Mouse (Mus musculus) testis, adult 2 months (tissue): ENCODE measurements around the gene Timm8a2.

Experiments used
- CTCF ChIP-seq: fragments of 200-500 bp; IDR thresholded peaks from 2 replicates; pipeline ENCODE4 v1.5.1; 2012; ENCODE audit warnings: low read depth, mild to moderate bottlenecking, inconsistent platforms, low read length, moderate library complexity; ENCODE audit not compliant: control insufficient read depth, insufficient read depth, insufficient replicate concordance
- POLR2A ChIP-seq: fragments of 200-500 bp; IDR thresholded peaks from 2 replicates; pipeline ENCODE4 v1.6.1; 2012; ENCODE audit warnings: low read depth, mild to moderate bottlenecking, inconsistent platforms, low read length, moderate library complexity; ENCODE audit not compliant: control insufficient read depth

- TF ChIP-seq CTCF: no peak
- TF ChIP-seq POLR2A: no peak
Measured at GRCm38 (mm10) chr14:121986028-121986427, 48.4 kb upstream of the Timm8a2 start.
